Mouse (Mus musculus) embryonic facial prominence, embryonic 14.5 days (tissue): Measurements from ENCODE around the gene Rft1. TPM values are rescaled to one million over a fixed set of nuclear protein-coding genes. Genes with fewer than 3 reads are reported as not detected.

Source experiments
- ATAC-seq: fragments of 200-750 bp; cut with Nextera tagmentation; 2 replicates; pipeline ENCODE4 v1.8.0; 2017; ENCODE audit warnings: low read depth, moderate number of reproducible peaks, moderate TSS enrichment
- DNase-seq: peaks from one replicate; pipeline ENCODE4 v3.0.0-alpha.2; 2015; ENCODE audit warnings: low spot score
- H3K27ac ChIP-seq: fragments of 300-500 bp; sonication (generic); replicated peaks from 2 replicates; pipeline ENCODE4 v1.5.1; 2014; ENCODE audit warnings: low read depth, mild to moderate bottlenecking, low read length, moderate library complexity
- H3K27me3 ChIP-seq: fragments of 300-500 bp; sonication (generic); replicated peaks from 2 replicates; pipeline ENCODE4 v1.6.1; 2014; ENCODE audit warnings: low read length; ENCODE audit not compliant: control insufficient read depth, insufficient read depth
- H3K36me3 ChIP-seq: fragments of 300-500 bp; sonication (generic); 2 replicates; pipeline ENCODE4 v1.6.1; 2014; ENCODE audit warnings: low read length, mixed read lengths; ENCODE audit not compliant: control insufficient read depth, insufficient read depth
- H3K4me1 ChIP-seq: fragments of 300-500 bp; sonication (generic); 2 replicates; pipeline ENCODE4 v1.6.1; 2014; ENCODE audit warnings: antibody characterized with exemption, low read length; ENCODE audit not compliant: control insufficient read depth, insufficient read depth
- H3K4me2 ChIP-seq: fragments of 300-500 bp; sonication (generic); 2 replicates; pipeline ENCODE4 v1.6.1; 2014; ENCODE audit warnings: low read depth, mild to moderate bottlenecking, low read length, moderate library complexity, mixed read lengths
- H3K4me3 ChIP-seq: fragments of 300-500 bp; sonication (generic); 2 replicates; pipeline ENCODE4 v1.5.1; 2014; ENCODE audit warnings: low read depth, mild to moderate bottlenecking, low read length
- H3K9ac ChIP-seq: fragments of 300-500 bp; sonication (generic); 2 replicates; pipeline ENCODE4 v1.6.1; 2014; ENCODE audit warnings: low read depth, mild to moderate bottlenecking, low read length, moderate library complexity, mixed read lengths
- H3K9me3 ChIP-seq: fragments of 300-500 bp; sonication (generic); 2 replicates; pipeline ENCODE4 v1.6.1; 2016; ENCODE audit warnings: low read length; ENCODE audit not compliant: control insufficient read depth
- WGBS: fragments of 180-500 bp; shearing (Covaris S2); extraction: QIAGEN DNeasy Blood & Tissue Kit; methylation state at CpG from one replicate; pipeline ENCODE4 v1.1.7; 2014; 5-methylcytosine and 5-hydroxymethylcytosine counted together
- polyA plus RNA-seq: library from polyadenylated mRNA; unstranded; fragments of >200 nt; fragmentation: Nextera tagmentation; extraction: Ambion mirVana; gene quantifications from 2 replicates; pipeline ENCODE4 v1.2.1, GENCODE M21; 2014

Rft1 gene
- polyA plus RNA-seq, 1 experiment from 2014 or later, result 13.3 TPM

GRCm38 (mm10) chr14:30699656-30700055 is 45.5 kb downstream of the Rft1 start:
- Histone ChIP-seq H3K4me3 (no peak overlapping the region), H3K9me3 (no peaks in the 10 kb centered on the region), H3K27ac (no peak overlapping the region), H3K36me3 (no peaks in the 10 kb centered on the region), H3K27me3 (no peaks in the 10 kb centered on the region), H3K4me1 (no peaks in the 10 kb centered on the region), H3K4me2 (no peak overlapping the region), H3K9ac (no peak overlapping the region)
- ATAC-seq (0 out of 2 replicates have a peak, but pooled peaks have one; percentile 48), DNase-seq (peak; percentile 41)
- 37% methylated on average over 8 of the region's 8 CpGs for WGBS

- Histone ChIP-seq H3K27ac (no peak overlapping the region), H3K4me1 (no peaks in the 10 kb centered on the region), H3K9me3 (no peaks in the 10 kb centered on the region), H3K36me3 (no peaks in the 10 kb centered on the region), H3K9ac (no peak overlapping the region), H3K4me3 (no peak overlapping the region), H3K27me3 (no peaks in the 10 kb centered on the region), H3K4me2 (no peak overlapping the region)
- ATAC-seq (no peak), DNase-seq (no peak)
- WGBS, result 34% methylated on average over 5 of the region's 5 CpGs
Observed at GRCm38 (mm10) chr14:30702512-30702911, 48.4 kb downstream of the Rft1 start.

GRCm38 (mm10) chr14:30703079-30703478 is 48.9 kb downstream of the Rft1 start:
- ATAC-seq (no peak), DNase-seq (no peak)
- H3K9ac ChIP-seq, result no peak overlapping the region
- no peak overlapping the region for H3K27ac ChIP-seq
- no peaks in the 10 kb centered on the region for H3K9me3 ChIP-seq
- H3K4me3 ChIP-seq, result no peak overlapping the region
- no peaks in the 10 kb centered on the region for H3K4me1 ChIP-seq
- H3K36me3 ChIP-seq, result no peaks in the 10 kb centered on the region
- H3K4me2 ChIP-seq, result no peak overlapping the region
- H3K27me3 ChIP-seq, result no peaks in the 10 kb centered on the region
- 69% methylated on average over 5 of the region's 5 CpGs for WGBS

GRCm38 (mm10) chr14:30704098-30704855 is 50.1 kb downstream of the Rft1 start:
- 72% methylated on average over 8 of the region's 8 CpGs for WGBS
- ATAC-seq, result no peak
- DNase-seq, result no peak

GRCm38 (mm10) chr14:30711892-30712291 is 57.7 kb downstream of the Rft1 start:
- Histone ChIP-seq H3K4me1 (0 out of 2 replicates have a peak, but pooled peaks cover under 1% of the 10 kb centered on the region), H3K4me3 (no peak overlapping the region), H3K36me3 (no peaks in the 10 kb centered on the region), H3K27ac (no peak overlapping the region), H3K4me2 (no peak overlapping the region), H3K9me3 (no peaks in the 10 kb centered on the region), H3K27me3 (peaks cover 12% of the 10 kb centered on the region), H3K9ac (no peak overlapping the region)
- no peak for ATAC-seq
- DNase-seq, result no peak
- WGBS, result 93% methylated on average over 2 of the region's 2 CpGs

More at GRCm38 (mm10) chr14:30704098-30704855, 50.1 kb downstream of the Rft1 start:
- H3K4me1 ChIP-seq, result no peaks in the 10 kb centered on the region
- no peak overlapping the region for H3K4me2 ChIP-seq
- H3K36me3 ChIP-seq, result no peaks in the 10 kb centered on the region
- no peaks in the 10 kb centered on the region for H3K9me3 ChIP-seq
- H3K9ac ChIP-seq, result no peak overlapping the region
- no peaks in the 10 kb centered on the region for H3K27me3 ChIP-seq
- no peak overlapping the region for H3K4me3 ChIP-seq
- no peak overlapping the region for H3K27ac ChIP-seq

GRCm38 (mm10) chr14:30713769-30714168 is 59.6 kb downstream of the Rft1 start:
- Histone ChIP-seq H3K9me3 (no peaks in the 10 kb centered on the region), H3K27me3 (peaks cover 12% of the 10 kb centered on the region), H3K4me3 (no peak overlapping the region), H3K4me2 (no peak overlapping the region), H3K9ac (no peak overlapping the region), H3K36me3 (no peaks in the 10 kb centered on the region), H3K27ac (no peak overlapping the region), H3K4me1 (0 out of 2 replicates have a peak, but pooled peaks cover 3% of the 10 kb centered on the region)
- no peak for DNase-seq
- 86% methylated on average over 1 of the region's 1 CpGs for whole genome bisulfite sequencing
- no peak for ATAC-seq

- WGBS, result 3% methylated on average over 36 of the region's 87 CpGs
- Histone ChIP-seq H3K27me3 (peaks cover 12% of the 10 kb centered on the region), H3K4me1 (0 out of 2 replicates have a peak, but pooled peaks cover 3% of the 10 kb centered on the region), H3K9ac (peak within 1 kb of the TSS; percentile 91), H3K4me3 (peak within 1 kb of the TSS; percentile 89), H3K27ac (peak within 1 kb of the TSS; percentile 88), H3K4me2 (peak within 1 kb of the TSS; percentile 79), H3K9me3 (no peaks in the 10 kb centered on the region), H3K36me3 (no peaks in the 10 kb centered on the region)
- DNase-seq (peak; percentile 39), ATAC-seq (peak; percentile 41)
Observed at GRCm38 (mm10) chr14:30714799-30715617, 60.8 kb downstream of the Rft1 start, which contains the start of gene Sfmbt1. Gene Sfmbt1, plus strand, starts transcription at chr14:30714849.

GRCm38 (mm10) chr14:30715618-30716050 is 61.5 kb downstream of the Rft1 start:
- DNase-seq (peak; percentile 85), ATAC-seq (peak; percentile 84)
- H3K36me3 ChIP-seq, result no peaks in the 10 kb centered on the region
- peak overlapping the region; percentile 79 for H3K4me2 ChIP-seq
- peak overlapping the region; percentile 91 for H3K9ac ChIP-seq
- H3K27me3 ChIP-seq, result peaks cover 12% of the 10 kb centered on the region
- peak overlapping the region; percentile 89 for H3K4me3 ChIP-seq
- H3K27ac ChIP-seq, result peak overlapping the region; percentile 88
- H3K9me3 ChIP-seq, result no peaks in the 10 kb centered on the region
- WGBS, result 0% methylated on average over 38 of the region's 68 CpGs
- H3K4me1 ChIP-seq, result 0 out of 2 replicates have a peak, but pooled peaks cover 3% of the 10 kb centered on the region
